Mouse (Mus musculus) hindbrain, postnatal 0 days (tissue): Measurements from ENCODE around the gene Rbm7. TPM values are rescaled to one million over a fixed set of nuclear protein-coding genes. Genes with fewer than 3 reads are reported as not detected.

Source experiments
- ATAC-seq: fragments of 200-750 bp; cut with Nextera tagmentation; 2 replicates; pipeline ENCODE4 v1.8.0; 2017; ENCODE audit warnings: mild to moderate bottlenecking, moderate TSS enrichment, moderate library complexity
- DNase-seq: peaks from one replicate; pipeline ENCODE4 v3.0.0-alpha.2; 2015; ENCODE audit warnings: low spot score
- H3K27ac ChIP-seq: fragments of 300-500 bp; sonication (generic); 2 replicates; pipeline ENCODE4 v1.5.1; 2014; ENCODE audit warnings: mild to moderate bottlenecking
- H3K27me3 ChIP-seq: fragments of 300-500 bp; sonication (generic); 2 replicates; pipeline ENCODE4 v1.6.1; 2014; ENCODE audit warnings: low read length, mixed read lengths; ENCODE audit not compliant: insufficient read depth
- H3K36me3 ChIP-seq: fragments of 300-500 bp; sonication (generic); 2 replicates; pipeline ENCODE4 v1.6.1; 2014; ENCODE audit warnings: low read length, mixed read lengths; ENCODE audit not compliant: insufficient read depth
- H3K4me1 ChIP-seq: fragments of 300-500 bp; sonication (generic); 2 replicates; pipeline ENCODE4 v1.6.1; 2014; ENCODE audit warnings: antibody characterized with exemption, low read length, mixed read lengths; ENCODE audit not compliant: insufficient read depth
- H3K4me2 ChIP-seq: fragments of 300-500 bp; sonication (generic); 2 replicates; pipeline ENCODE4 v1.6.1; 2014; ENCODE audit warnings: low read depth, mild to moderate bottlenecking, low read length, moderate library complexity, mixed read lengths
- H3K4me3 ChIP-seq: fragments of 300-500 bp; sonication (generic); 2 replicates; pipeline ENCODE4 v1.5.1; 2014; ENCODE audit warnings: low read length
- H3K9ac ChIP-seq: fragments of 300-500 bp; sonication (generic); replicated peaks from 2 replicates; pipeline ENCODE4 v1.6.1; 2014; ENCODE audit warnings: mild to moderate bottlenecking, low read length, moderate library complexity, mixed read lengths
- H3K9me3 ChIP-seq: fragments of 300-500 bp; sonication (generic); 2 replicates; pipeline ENCODE4 v1.6.1; 2016; ENCODE audit warnings: low read length, mixed read lengths
- CTCF ChIP-seq: IDR thresholded peaks from 2 replicates; pipeline ENCODE4 v1.5.1; 2016; ENCODE audit warnings: antibody characterized with exemption, control low read depth, low read depth
- WGBS: fragments of 180-500 bp; shearing (Covaris S2); extraction: QIAGEN DNeasy Blood & Tissue Kit; methylation state at CpG from one replicate; pipeline ENCODE4 v1.1.7; 2014; 5-methylcytosine and 5-hydroxymethylcytosine counted together
- polyA plus RNA-seq: library from polyadenylated mRNA; unstranded; fragments of >200 nt; fragmentation: Nextera tagmentation; extraction: Ambion mirVana; gene quantifications from 2 replicates; pipeline ENCODE4 v1.2.1, GENCODE M21; 2015
- total RNA-seq: library from RNA; depleted of rRNA; stranded (reverse); fragments of >200 nt; gene quantifications from 2 replicates; pipeline ENCODE4 v1.2.3, GENCODE M21; 2014

Gene Rbm7
- total and polyA plus RNA-seq, 2 experiments from 2014 or later = 41.3 to 74.4 TPM

- Histone ChIP-seq H3K27ac (no peak overlapping the region), H3K4me3 (peak overlapping the region; percentile 91), H3K36me3 (no peaks in the 10 kb centered on the region), H3K4me1 (peaks cover 3% of the 10 kb centered on the region; the same call in 1 of the 2 replicates), H3K27me3 (no peaks in the 10 kb centered on the region), H3K9me3 (no peaks in the 10 kb centered on the region), H3K9ac (no peak overlapping the region), H3K4me2 (peak overlapping the region; percentile 95)
- WGBS = 35% methylated on average over 20 of the region's 20 CpGs
- DNase-seq (no peak), ATAC-seq (no peak)
- TF ChIP-seq CTCF = no peak
Measured at GRCm38 (mm10) chr9:48481214-48482134, 13.6 kb downstream of the Rbm7 start.

- TF ChIP-seq CTCF = no peak
- WGBS = 2% methylated on average over 49 of the region's 49 CpGs
- peak within 1 kb of the TSS; percentile 91 for H3K4me3 ChIP-seq
- H3K36me3 ChIP-seq = peaks cover 1% of the 10 kb centered on the region; the same call in 1 of the 2 replicates
- DNase-seq (peak; percentile 97), ATAC-seq (peak; percentile 100)
- H3K27ac ChIP-seq = no peak within 1 kb of the TSS
- peak within 1 kb of the TSS; percentile 68 for H3K9ac ChIP-seq
- peaks cover 3% of the 10 kb centered on the region; the same call in 1 of the 2 replicates for H3K4me1 ChIP-seq
- H3K27me3 ChIP-seq = no peaks in the 10 kb centered on the region
- no peaks in the 10 kb centered on the region for H3K9me3 ChIP-seq
- H3K4me2 ChIP-seq = peak within 1 kb of the TSS; percentile 95
Measured at GRCm38 (mm10) chr9:48480411-48481213, 14.5 kb downstream of the Rbm7 start, which contains the start of gene Rexo2. TSS of gene Rexo2 (minus strand) at chr9:48480623.

- H3K4me3 ChIP-seq = peak overlapping the region; percentile 91
- no peaks in the 10 kb centered on the region for H3K27me3 ChIP-seq
- TF ChIP-seq CTCF = no peak
- 6% methylated on average over 25 of the region's 25 CpGs for WGBS
- peak overlapping the region; percentile 95 for H3K4me2 ChIP-seq
- H3K9me3 ChIP-seq = no peaks in the 10 kb centered on the region
- DNase-seq (no peak), ATAC-seq (no peak)
- peaks cover 3% of the 10 kb centered on the region; the same call in 1 of the 2 replicates for H3K4me1 ChIP-seq
- peaks cover 8% of the 10 kb centered on the region; the same call in 1 of the 2 replicates for H3K36me3 ChIP-seq
- no peak overlapping the region for H3K27ac ChIP-seq
- H3K9ac ChIP-seq = peak overlapping the region; percentile 68
Measured at GRCm38 (mm10) chr9:48479838-48480410, 15.2 kb downstream of the Rbm7 start.

GRCm38 (mm10) chr9:48478808-48479207 lies 16.3 kb downstream of the Rbm7 start:
- no peaks in the 10 kb centered on the region for H3K9me3 ChIP-seq

GRCm38 (mm10) chr9:48476236-48477165 lies 18.6 kb downstream of the Rbm7 start:
- H3K4me1 ChIP-seq = peaks cover 3% of the 10 kb centered on the region; the same call in 1 of the 2 replicates

More at GRCm38 (mm10) chr9:48478808-48479207, 16.3 kb downstream of the Rbm7 start:
- H3K27ac ChIP-seq = no peak overlapping the region
- no peaks in the 10 kb centered on the region for H3K27me3 ChIP-seq
- no peak overlapping the region for H3K4me3 ChIP-seq
- TF ChIP-seq CTCF = no peak
- 91% methylated on average over 4 of the region's 4 CpGs for WGBS
- no peak for DNase-seq
- no peak for ATAC-seq
- H3K4me2 ChIP-seq = no peak overlapping the region
- peaks cover 8% of the 10 kb centered on the region; the same call in 1 of the 2 replicates for H3K36me3 ChIP-seq
- peaks cover 3% of the 10 kb centered on the region; the same call in 1 of the 2 replicates for H3K4me1 ChIP-seq
- H3K9ac ChIP-seq = no peak overlapping the region

More at GRCm38 (mm10) chr9:48476236-48477165, 18.6 kb downstream of the Rbm7 start:
- H3K9ac ChIP-seq = no peak overlapping the region
- no peak overlapping the region for H3K4me3 ChIP-seq
- DNase-seq (no peak), ATAC-seq (no peak)
- H3K27me3 ChIP-seq = no peaks in the 10 kb centered on the region
- TF ChIP-seq CTCF = no peak
- H3K27ac ChIP-seq = no peak overlapping the region
- peaks cover 8% of the 10 kb centered on the region; the same call in 1 of the 2 replicates for H3K36me3 ChIP-seq
- H3K9me3 ChIP-seq = no peaks in the 10 kb centered on the region
- 90% methylated on average over 10 of the region's 10 CpGs for WGBS
- H3K4me2 ChIP-seq = no peak overlapping the region
